Mouse (Mus musculus) layer of hippocampus, adult 6 months (tissue): ENCODE results near the gene Olfr1201. TPM values are rescaled to one million over a fixed set of nuclear protein-coding genes. Genes with fewer than 3 reads are reported as not detected.

ENCODE experiments used
- long read RNA-seq, 2 experiments: library from polyadenylated mRNA; unstranded; transcript quantifications; one replicate each; pipeline ENCODE4 v2.0.0; 2019 to 2020
- polyA plus RNA-seq: library from polyadenylated mRNA; unstranded; fragments of <200 nt; fragmentation: Nextera tagmentation; gene quantifications from 2 replicates; pipeline ENCODE4 v1.2.3, GENCODE M21; 2021

Gene Olfr1201
- polyA plus RNA-seq: not detected in 2 replicates
- long read RNA-seq, experiment 1: 0 reads
- long read RNA-seq, experiment 2: 0 reads

DNA sequence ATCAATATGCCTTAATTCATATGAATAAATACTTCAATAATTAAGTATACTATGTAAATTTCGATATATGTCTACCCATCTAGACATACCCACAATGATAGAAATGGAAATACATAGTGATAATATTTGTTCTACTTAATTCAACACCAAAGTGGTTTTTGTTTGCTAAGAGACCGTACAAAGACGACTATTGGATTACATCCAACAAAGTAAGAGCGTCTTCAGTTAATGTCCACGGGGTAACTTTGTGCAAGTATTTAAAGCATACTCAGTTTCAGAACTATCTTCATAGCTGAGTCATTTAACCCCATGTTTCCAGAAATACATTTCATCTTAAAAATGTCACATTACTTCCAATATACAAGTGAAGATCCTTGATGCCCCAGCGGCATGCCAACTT lies at the start of gene Olfr1201:
TSS of gene Olfr1201 (plus strand) at position 301 of the 400 bp plus-strand sequence.

DNA sequence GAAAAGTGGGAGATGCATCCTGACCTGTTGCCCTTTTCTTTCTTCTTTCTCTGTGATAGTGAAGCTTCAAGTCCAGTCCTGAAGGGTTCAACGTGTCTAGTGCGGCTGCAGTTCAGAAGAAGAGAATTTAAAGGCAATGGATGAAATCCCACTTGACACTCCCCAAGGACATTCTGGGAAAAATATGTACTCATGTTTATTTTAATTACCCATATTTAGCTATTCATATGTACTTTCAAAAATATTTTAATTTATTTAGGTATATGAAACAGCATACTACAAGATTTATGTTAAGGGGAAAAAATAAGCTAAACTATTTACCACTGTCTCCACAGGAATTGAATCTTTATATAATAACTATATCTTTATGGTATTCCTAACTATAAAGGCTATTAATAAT lies 41.6 kb upstream of the Olfr1201 start, which contains the start of gene Olfr1198:
TSS of gene Olfr1198 (minus strand) at position 101 of the 400 bp plus-strand sequence.

DNA sequence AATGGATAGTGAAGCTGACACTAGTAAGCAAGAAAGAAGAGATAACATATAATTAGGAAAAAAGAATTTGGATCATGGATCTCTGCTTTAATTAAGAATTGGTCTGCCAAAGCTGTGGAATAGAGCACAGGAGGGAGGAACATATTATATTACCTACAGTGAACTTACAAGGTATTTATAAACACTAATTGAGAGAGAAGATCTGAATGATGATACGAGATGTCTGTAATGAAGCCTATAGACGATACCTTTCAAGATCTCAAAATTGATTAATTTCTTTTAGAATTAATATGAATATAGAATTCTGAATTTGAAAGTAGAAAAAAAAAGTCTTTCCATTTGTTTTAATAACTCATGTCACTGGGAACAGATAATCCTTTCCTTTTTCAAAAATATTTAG lies 32.5 kb upstream of the Olfr1201 start, which contains the start of gene Olfr1199:
TSS of gene Olfr1199 (minus strand) at position 101 of the 400 bp plus-strand sequence.

DNA sequence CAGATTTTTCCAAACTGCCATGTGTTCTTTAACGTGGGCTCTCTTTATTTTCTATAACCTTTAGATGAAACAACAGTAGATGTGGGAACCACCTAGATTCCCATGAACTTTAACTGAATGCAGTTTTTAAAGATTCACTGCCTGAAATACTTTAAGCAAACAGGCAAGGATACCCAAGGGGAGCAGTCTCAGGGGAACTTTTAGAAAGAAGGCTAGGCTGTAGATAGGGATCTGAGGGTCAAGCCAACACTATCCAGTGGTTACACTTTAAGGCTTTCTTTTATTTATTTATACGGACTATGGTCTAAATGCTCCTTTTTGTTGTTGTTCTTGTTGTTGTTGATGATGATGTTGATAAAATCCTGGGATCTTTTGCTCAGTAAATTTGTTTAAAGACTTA lies 22.4 kb upstream of the Olfr1201 start, which contains the start of gene Olfr1200:
TSS of gene Olfr1200 (minus strand) at position 101 of the 400 bp plus-strand sequence.

DNA sequence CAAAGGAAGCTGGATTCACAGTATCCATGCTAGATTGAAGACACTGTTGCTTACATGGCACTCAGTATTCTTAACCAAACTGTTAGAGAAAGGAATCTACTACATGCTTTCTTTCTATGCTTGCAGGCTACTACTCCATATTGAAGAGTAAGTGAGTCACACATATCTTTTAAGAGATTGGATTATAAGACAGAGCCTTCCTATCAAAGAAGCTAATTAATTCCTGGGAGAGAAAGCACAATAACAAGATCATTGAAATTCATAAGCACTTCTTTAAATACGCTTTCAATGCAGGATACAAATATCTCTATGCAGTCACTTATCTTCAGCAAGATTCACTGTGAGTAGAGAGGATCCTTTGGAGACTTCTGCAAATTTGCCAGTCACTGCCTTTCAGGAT lies 21.4 kb downstream of the Olfr1201 start, which contains the start of gene Olfr1202:
TSS of gene Olfr1202 (plus strand) at position 301 of the 400 bp plus-strand sequence.

DNA sequence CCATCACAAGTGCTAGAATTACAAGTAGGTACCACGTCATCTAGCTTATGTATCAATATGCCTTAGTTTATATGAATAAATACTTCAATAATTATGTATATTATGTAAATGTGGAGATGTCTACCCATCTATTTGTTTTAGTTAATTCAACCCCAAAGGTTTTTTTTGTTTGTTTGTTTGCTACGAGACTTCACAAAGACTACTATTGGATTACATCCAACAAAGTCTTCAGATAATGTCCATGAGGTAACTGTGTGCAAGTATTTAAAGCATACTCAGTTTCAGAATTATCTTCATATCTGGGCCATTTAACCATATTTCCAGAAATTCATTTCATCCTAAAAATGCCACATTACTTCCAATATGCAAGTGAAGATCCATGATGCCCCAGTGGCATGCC lies 36.6 kb downstream of the Olfr1201 start, which contains the start of gene Olfr1205:
TSS of gene Olfr1205 (plus strand) at position 301 of the 400 bp plus-strand sequence.

Other genes with a start within 250 kb of the Olfr1201 start
- gene Olfr1188, start 236.1 kb upstream of the Olfr1201 start, polyA plus RNA-seq: not detected in 2 replicates
- not detected in 2 replicates for gene Olfr1189, start 206.6 kb upstream of the Olfr1201 start, polyA plus RNA-seq
- gene Olfr1191-ps1, start 152.5 kb upstream of the Olfr1201 start, polyA plus RNA-seq: not detected in 2 replicates
- not detected in 2 replicates for gene Olfr1192-ps1, start 144.5 kb upstream of the Olfr1201 start, polyA plus RNA-seq
- gene Olfr1193, start 117.4 kb upstream of the Olfr1201 start, polyA plus RNA-seq: not detected in 2 replicates
- gene Olfr1195, start 103.8 kb upstream of the Olfr1201 start, polyA plus RNA-seq: not detected in 2 replicates
- not detected in 2 replicates for gene Olfr1196, start 88.4 kb upstream of the Olfr1201 start, polyA plus RNA-seq
- gene Olfr1197, start 60.7 kb upstream of the Olfr1201 start, polyA plus RNA-seq: not detected in 2 replicates
- not detected in 2 replicates for gene Olfr1198, start 41.7 kb upstream of the Olfr1201 start, polyA plus RNA-seq
- not detected in 2 replicates for gene Olfr1199, start 32.6 kb upstream of the Olfr1201 start, polyA plus RNA-seq
- gene Olfr1200, start 22.5 kb upstream of the Olfr1201 start, polyA plus RNA-seq: not detected in 2 replicates
- gene Olfr1202, start 21.5 kb downstream of the Olfr1201 start, polyA plus RNA-seq: not detected in 2 replicates
- not detected in 2 replicates for gene Olfr1205, start 36.7 kb downstream of the Olfr1201 start, polyA plus RNA-seq
- not detected in 2 replicates for gene Olfr1204, start 56.3 kb downstream of the Olfr1201 start, polyA plus RNA-seq
- not detected in 2 replicates for gene Olfr1206, start 70.2 kb downstream of the Olfr1201 start, polyA plus RNA-seq
- not detected in 2 replicates for gene Olfr1208, start 109.3 kb downstream of the Olfr1201 start, polyA plus RNA-seq
- gene Olfr1209, start 122.1 kb downstream of the Olfr1201 start, polyA plus RNA-seq: not detected in 2 replicates
- not detected in 2 replicates for gene Olfr1211, start 145.1 kb downstream of the Olfr1201 start, polyA plus RNA-seq
- gene Olfr1212, start 160.9 kb downstream of the Olfr1201 start, polyA plus RNA-seq: not detected in 2 replicates
- gene Gm13762, start 187.2 kb downstream of the Olfr1201 start, polyA plus RNA-seq: not detected in 2 replicates
- not detected in 2 replicates for gene Olfr1214, start 199.6 kb downstream of the Olfr1201 start, polyA plus RNA-seq
- not detected in 2 replicates for gene Olfr1215, start 213.9 kb downstream of the Olfr1201 start, polyA plus RNA-seq
- not detected in 2 replicates for gene Olfr1216, start 225.3 kb downstream of the Olfr1201 start, polyA plus RNA-seq
- not detected in 2 replicates for gene Olfr1217, start 239.0 kb downstream of the Olfr1201 start, polyA plus RNA-seq